Mouse (Mus musculus): ENCODE measurements around the gene Myom3. TPM values are rescaled to one million over a fixed set of nuclear protein-coding genes. Genes with fewer than 3 reads are reported as not detected.

The Myom3 gene
- polyA plus RNA-seq, 1 experiment from 2014 or later = 1.1 TPM

DNA sequence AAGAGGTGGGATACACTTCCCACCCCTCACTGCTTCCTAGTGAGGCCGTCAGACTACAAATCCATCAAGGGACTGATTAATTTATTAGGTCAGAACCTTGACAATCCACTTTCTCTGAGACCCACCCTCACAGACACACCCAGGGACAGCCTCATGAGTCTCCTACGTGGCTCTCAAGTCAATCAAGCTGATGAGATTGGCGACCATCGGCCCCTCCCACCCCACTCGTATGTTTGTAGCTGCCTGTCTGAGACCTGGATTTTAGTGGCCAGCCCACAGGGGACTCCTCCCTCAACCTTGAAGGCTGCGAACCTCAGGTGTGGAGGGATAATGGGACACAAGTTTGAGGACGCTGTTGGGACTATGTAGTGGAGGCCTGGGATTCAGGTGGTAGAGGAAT lies 20.4 kb upstream of the Myom3 start:
- no peaks in the 10 kb centered on the region for H3K27me3 ChIP-seq (replicated peaks)
- H3K9me3 ChIP-seq = no peaks in the 10 kb centered on the region
- peak; percentile 48 for ATAC-seq
- no peak overlapping the region for H3K9ac ChIP-seq
- no peak overlapping the region for H3K4me3 ChIP-seq (replicated peaks)
- WGBS = 51% methylated on average over 7 of the region's 7 CpGs
- peaks cover 4% of the 10 kb centered on the region; the same call in 1 of the 2 replicates for H3K36me3 ChIP-seq
- H3K4me2 ChIP-seq (replicated peaks) = no peak overlapping the region
- H3K27ac ChIP-seq = peak overlapping the region; percentile 68; the same call in 1 of the 2 replicates
- peaks cover 22% of the 10 kb centered on the region for H3K4me1 ChIP-seq (replicated peaks)

DNA sequence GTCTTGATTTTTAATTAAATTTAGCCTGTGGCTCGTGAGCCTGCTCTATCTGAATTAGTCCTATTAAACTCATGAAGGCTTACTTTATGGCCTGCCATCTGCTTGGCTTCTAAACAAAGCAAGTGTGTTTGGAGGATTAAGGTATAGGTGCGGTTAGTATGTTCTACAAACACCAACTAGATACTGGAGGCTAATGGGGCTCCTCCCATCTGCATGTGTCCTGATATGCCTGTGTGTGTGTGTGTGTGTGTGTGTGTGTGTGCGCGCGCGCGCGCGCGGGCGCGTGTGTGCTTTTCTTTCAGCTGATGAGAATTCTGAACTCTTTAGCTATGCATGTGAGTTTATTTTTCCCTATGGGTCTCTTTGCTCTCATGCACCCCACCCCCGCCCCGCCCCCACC lies 19.8 kb upstream of the Myom3 start:
- H3K9me3 ChIP-seq = no peaks in the 10 kb centered on the region
- peak; percentile 58 for ATAC-seq
- H3K4me2 ChIP-seq (replicated peaks) = no peak overlapping the region
- WGBS = 74% methylated on average over 14 of the region's 14 CpGs
- no peaks in the 10 kb centered on the region for H3K27me3 ChIP-seq (replicated peaks)
- H3K4me3 ChIP-seq (replicated peaks) = no peak overlapping the region
- no peaks in the 10 kb centered on the region for H3K36me3 ChIP-seq
- H3K9ac ChIP-seq = no peak overlapping the region
- H3K4me1 ChIP-seq (replicated peaks) = peaks cover 26% of the 10 kb centered on the region
- no peak overlapping the region; the same call in 1 of the 2 replicates for H3K27ac ChIP-seq

- H3K4me1 ChIP-seq (replicated peaks) = peaks cover 44% of the 10 kb centered on the region
- H3K36me3 ChIP-seq = no peaks in the 10 kb centered on the region
- no peak overlapping the region for H3K4me3 ChIP-seq (replicated peaks)
- no peak overlapping the region for H3K27ac ChIP-seq
- H3K9ac ChIP-seq = no peak overlapping the region
- H3K4me2 ChIP-seq (replicated peaks) = no peak overlapping the region
- ATAC-seq = no peak
- WGBS = 18% methylated on average over 6 of the region's 6 CpGs
- H3K9me3 ChIP-seq = no peaks in the 10 kb centered on the region
- H3K27me3 ChIP-seq (replicated peaks) = no peaks in the 10 kb centered on the region
Observed at GRCm38 (mm10) chr4:135743520-135743919, 16.0 kb upstream of the Myom3 start.

DNA sequence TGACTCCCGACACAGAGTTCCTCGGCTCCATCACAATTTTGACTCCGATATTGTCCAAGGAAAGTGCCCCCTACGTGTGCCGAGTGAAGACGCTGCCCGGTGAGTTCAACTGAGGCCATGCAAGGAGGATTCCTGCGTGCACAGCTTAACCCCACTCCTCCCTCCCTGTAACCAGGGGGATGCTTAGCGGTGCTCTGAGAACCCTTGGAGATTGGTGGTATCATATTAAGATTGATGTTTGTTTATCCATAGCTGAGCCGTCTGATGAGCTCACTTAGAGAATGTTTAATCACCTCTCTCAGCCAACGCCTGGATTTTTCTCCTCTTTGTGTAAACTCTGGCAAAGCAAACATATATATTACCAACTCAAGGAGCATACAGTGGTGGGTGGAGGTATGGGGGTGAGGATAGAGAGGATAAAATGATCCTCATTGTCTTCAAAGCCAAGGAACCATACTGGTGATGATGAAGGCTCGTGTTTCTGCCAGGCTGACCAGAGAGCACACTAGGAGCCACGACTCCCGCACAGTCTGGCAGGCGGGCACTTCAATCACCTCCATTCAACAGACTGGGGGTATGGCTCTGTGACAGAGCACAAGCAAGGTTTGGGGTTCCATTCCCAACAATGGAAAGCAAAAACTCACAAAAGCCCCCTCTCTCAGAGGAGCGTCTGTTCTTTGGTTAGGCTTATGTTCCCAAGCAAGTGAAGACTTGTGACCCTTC lies 14.6 kb upstream of the Myom3 start:
- peak; percentile 40; the same call in 1 of the 2 replicates for ATAC-seq
- no peak overlapping the region for H3K4me3 ChIP-seq (replicated peaks)
- no peaks in the 10 kb centered on the region for H3K36me3 ChIP-seq
- H3K9me3 ChIP-seq = no peaks in the 10 kb centered on the region
- H3K4me2 ChIP-seq (replicated peaks) = 0 out of 2 replicates have a peak overlapping the region, but pooled peaks have one; percentile 0
- WGBS = 17% methylated on average over 16 of the region's 16 CpGs
- peaks cover 36% of the 10 kb centered on the region for H3K4me1 ChIP-seq (replicated peaks)
- H3K9ac ChIP-seq = 0 out of 2 replicates have a peak overlapping the region, but pooled peaks have one; percentile 15
- H3K27ac ChIP-seq = no peak overlapping the region
- H3K27me3 ChIP-seq (replicated peaks) = no peaks in the 10 kb centered on the region

GRCm38 (mm10) chr4:135745613-135746012 lies 13.9 kb upstream of the Myom3 start:
- 58% methylated on average over 10 of the region's 10 CpGs for WGBS
- Histone ChIP-seq H3K36me3 (no peaks in the 10 kb centered on the region), H3K4me2 (replicated peaks) (no peak overlapping the region), H3K27ac (no peak overlapping the region), H3K9me3 (no peaks in the 10 kb centered on the region), H3K27me3 (replicated peaks) (no peaks in the 10 kb centered on the region), H3K4me1 (replicated peaks) (peaks cover 42% of the 10 kb centered on the region), H3K4me3 (replicated peaks) (no peak overlapping the region), H3K9ac (no peak overlapping the region)
- peak; percentile 36 for ATAC-seq

DNA sequence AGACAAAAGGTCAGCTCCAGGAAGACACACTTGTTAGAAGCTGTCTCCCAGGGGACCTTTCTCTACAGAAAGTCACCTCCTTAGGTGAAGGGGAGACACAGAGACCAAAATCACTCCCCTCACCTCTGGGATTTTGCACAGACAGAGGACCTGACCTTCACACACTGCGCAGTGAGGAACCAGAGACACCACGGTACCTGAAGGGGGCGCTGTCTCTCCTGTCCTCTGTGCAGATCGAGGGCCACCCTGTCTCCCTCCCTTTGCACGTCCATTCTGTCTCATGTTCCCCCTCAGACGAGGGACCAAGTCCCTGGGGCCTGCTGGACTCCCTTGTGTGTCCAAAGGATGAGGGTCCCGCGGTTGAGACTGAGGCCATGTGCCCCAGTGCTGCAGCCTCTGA lies 8.6 kb upstream of the Myom3 start:
- Histone ChIP-seq H3K9me3 (no peaks in the 10 kb centered on the region), H3K36me3 (no peaks in the 10 kb centered on the region; the same call in 1 of the 2 replicates), H3K4me1 (replicated peaks) (peaks cover 36% of the 10 kb centered on the region), H3K9ac (no peak overlapping the region), H3K27ac (peak overlapping the region; percentile 86), H3K4me2 (replicated peaks) (no peak overlapping the region), H3K4me3 (replicated peaks) (no peak overlapping the region), H3K27me3 (replicated peaks) (no peaks in the 10 kb centered on the region)
- 79% methylated on average over 8 of the region's 8 CpGs for WGBS
- ATAC-seq = no peak

GRCm38 (mm10) chr4:135752106-135752778 lies 7.3 kb upstream of the Myom3 start:
- H3K9ac ChIP-seq = no peak overlapping the region
- no peaks in the 10 kb centered on the region for H3K9me3 ChIP-seq
- ATAC-seq = peak; percentile 84
- H3K4me1 ChIP-seq (replicated peaks) = peaks cover 30% of the 10 kb centered on the region
- 0 out of 2 replicates have a peak overlapping the region, but pooled peaks have one; percentile 16 for H3K4me2 ChIP-seq (replicated peaks)
- WGBS = 45% methylated on average over 7 of the region's 7 CpGs
- H3K36me3 ChIP-seq = no peaks in the 10 kb centered on the region; the same call in 1 of the 2 replicates
- H3K27ac ChIP-seq = peak overlapping the region; percentile 86
- no peak overlapping the region for H3K4me3 ChIP-seq (replicated peaks)
- H3K27me3 ChIP-seq (replicated peaks) = no peaks in the 10 kb centered on the region

DNA sequence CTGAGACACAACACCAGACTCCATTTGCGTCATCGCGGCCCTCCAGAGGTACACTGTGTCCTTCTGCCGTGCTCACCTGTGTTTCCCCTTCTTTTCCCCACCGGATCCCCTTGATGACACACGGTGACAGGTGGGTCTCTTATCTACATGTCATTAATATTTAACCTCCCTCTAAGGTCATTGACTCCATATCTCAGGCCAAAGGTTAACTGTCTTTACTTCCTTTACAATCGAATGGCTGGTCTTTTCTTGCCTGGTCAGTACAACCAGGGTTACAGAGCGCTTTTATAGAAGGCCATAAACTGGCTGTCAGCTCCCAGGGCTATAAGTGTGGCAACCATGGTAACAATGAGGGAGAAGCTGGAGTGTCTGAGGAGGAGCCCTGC lies 6.7 kb upstream of the Myom3 start:
- 46% methylated on average over 8 of the region's 8 CpGs for WGBS
- H3K9me3 ChIP-seq = no peaks in the 10 kb centered on the region
- H3K4me2 ChIP-seq (replicated peaks) = 0 out of 2 replicates have a peak overlapping the region, but pooled peaks have one; percentile 16
- peak overlapping the region; percentile 86 for H3K27ac ChIP-seq
- H3K36me3 ChIP-seq = no peaks in the 10 kb centered on the region; the same call in 1 of the 2 replicates
- no peak overlapping the region for H3K9ac ChIP-seq
- no peak overlapping the region for H3K4me3 ChIP-seq (replicated peaks)
- no peaks in the 10 kb centered on the region for H3K27me3 ChIP-seq (replicated peaks)
- ATAC-seq = peak; percentile 96
- H3K4me1 ChIP-seq (replicated peaks) = peaks cover 28% of the 10 kb centered on the region

GRCm38 (mm10) chr4:135758331-135758730 lies 1.2 kb upstream of the Myom3 start:
- ATAC-seq = no peak
- H3K9ac ChIP-seq = no peak overlapping the region
- no peak overlapping the region for H3K4me3 ChIP-seq (replicated peaks)
- H3K27ac ChIP-seq = no peak overlapping the region
- H3K27me3 ChIP-seq (replicated peaks) = no peaks in the 10 kb centered on the region
- H3K9me3 ChIP-seq = no peaks in the 10 kb centered on the region
- peaks cover 24% of the 10 kb centered on the region for H3K4me1 ChIP-seq (replicated peaks)
- no peaks in the 10 kb centered on the region; the same call in 1 of the 2 replicates for H3K36me3 ChIP-seq
- no peak overlapping the region for H3K4me2 ChIP-seq (replicated peaks)
- WGBS = 33% methylated on average over 4 of the region's 4 CpGs

DNA sequence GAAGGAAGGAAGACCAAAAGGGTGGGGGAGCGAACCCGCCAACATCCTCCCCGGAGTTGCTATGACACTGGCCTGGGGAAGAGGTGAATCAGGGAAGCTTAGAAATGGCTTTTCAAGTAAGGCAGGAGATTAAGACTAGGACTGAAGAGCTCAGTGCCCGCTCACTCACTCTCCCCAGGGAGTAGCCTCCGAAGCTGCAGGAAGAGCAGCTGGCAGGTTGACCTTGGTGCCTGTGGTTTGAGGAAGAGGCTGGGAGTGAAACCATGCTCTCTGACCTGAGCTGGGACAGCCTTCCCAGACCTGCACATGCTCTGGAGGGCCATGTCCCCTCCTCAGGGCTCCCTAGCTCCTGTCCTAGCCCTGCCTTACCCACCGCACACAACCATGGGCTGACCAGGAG lies 690 bp upstream of the Myom3 start:
- H3K36me3 ChIP-seq = no peaks in the 10 kb centered on the region; the same call in 1 of the 2 replicates
- H3K4me3 ChIP-seq (replicated peaks) = no peak overlapping the region
- H3K4me2 ChIP-seq (replicated peaks) = no peak overlapping the region
- H3K9me3 ChIP-seq = no peaks in the 10 kb centered on the region
- WGBS = 46% methylated on average over 6 of the region's 6 CpGs
- no peak for ATAC-seq
- no peak overlapping the region for H3K27ac ChIP-seq
- peaks cover 22% of the 10 kb centered on the region; the same call in 1 of the 2 replicates for H3K4me1 ChIP-seq (replicated peaks)
- no peak overlapping the region for H3K9ac ChIP-seq
- H3K27me3 ChIP-seq (replicated peaks) = no peaks in the 10 kb centered on the region

DNA sequence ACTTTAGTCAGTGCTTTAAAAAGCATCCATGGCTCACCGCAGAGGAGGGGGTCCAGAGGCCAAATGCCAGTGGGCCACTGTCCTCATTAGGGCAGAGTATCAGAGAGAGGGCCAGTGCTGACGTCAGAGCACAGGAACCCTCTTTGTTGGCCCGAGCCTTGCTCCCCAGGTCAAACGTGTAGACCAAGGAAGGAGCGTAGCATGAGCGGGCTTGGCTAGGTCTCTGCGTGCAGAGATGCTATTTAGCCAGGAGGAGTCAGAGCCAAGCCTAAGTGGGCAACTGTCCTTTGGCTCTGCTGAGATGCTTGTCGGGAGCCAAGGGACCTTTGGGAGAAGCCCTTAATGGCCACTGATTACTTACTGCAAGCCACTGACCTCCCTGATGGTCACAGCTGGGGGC lies 1.5 kb downstream of the Myom3 start:
- H3K4me2 ChIP-seq (replicated peaks) = no peak overlapping the region
- H3K27me3 ChIP-seq (replicated peaks) = no peaks in the 10 kb centered on the region
- no peaks in the 10 kb centered on the region for H3K9me3 ChIP-seq
- no peak overlapping the region for H3K27ac ChIP-seq
- no peak for ATAC-seq
- H3K36me3 ChIP-seq = no peaks in the 10 kb centered on the region
- 72% methylated on average over 8 of the region's 8 CpGs for WGBS
- no peak overlapping the region for H3K4me3 ChIP-seq (replicated peaks)
- H3K4me1 ChIP-seq (replicated peaks) = peaks cover 22% of the 10 kb centered on the region; the same call in 1 of the 2 replicates
- H3K9ac ChIP-seq = no peak overlapping the region

- H3K4me1 ChIP-seq (replicated peaks) = peaks cover 22% of the 10 kb centered on the region; the same call in 1 of the 2 replicates
- no peaks in the 10 kb centered on the region for H3K9me3 ChIP-seq
- no peak overlapping the region for H3K4me3 ChIP-seq (replicated peaks)
- WGBS = 69% methylated on average over 7 of the region's 7 CpGs
- no peaks in the 10 kb centered on the region for H3K36me3 ChIP-seq
- peak overlapping the region; percentile 48; the same call in 1 of the 2 replicates for H3K27ac ChIP-seq
- ATAC-seq = no peak
- H3K4me2 ChIP-seq (replicated peaks) = no peak overlapping the region
- no peaks in the 10 kb centered on the region for H3K27me3 ChIP-seq (replicated peaks)
- no peak overlapping the region for H3K9ac ChIP-seq
Observed at GRCm38 (mm10) chr4:135761569-135761968, 2.1 kb downstream of the Myom3 start.
